ENCODE assay signal across 14 mouse cellular contexts in the genomic region with DNA sequence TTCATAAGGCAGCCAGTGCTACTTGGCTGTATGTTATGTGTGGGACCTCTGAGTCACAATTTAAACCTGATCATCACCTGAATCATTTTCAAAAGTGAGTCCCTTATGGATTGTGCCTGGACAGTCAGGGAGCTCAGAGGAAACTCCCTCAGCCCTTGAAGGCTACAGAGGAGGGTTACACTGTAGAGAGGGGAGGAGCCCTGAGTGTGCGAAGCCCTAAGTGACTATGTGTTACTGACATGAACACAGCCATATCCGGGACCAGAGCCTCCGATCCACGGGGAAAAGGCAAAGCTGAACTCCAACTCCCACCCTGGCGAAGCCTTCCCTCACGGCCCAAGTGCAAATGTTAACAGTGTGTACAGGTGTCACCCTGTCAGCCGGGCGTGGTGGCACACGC.
"Had no signal": no experiment of that assay in that cellular context is flagged by ENCODE, and none has a peak within 500 bp of the region (broad histone marks: within the 10 kb centered on the region; RNA-seq: fewer than 3 reads in every experiment).

No protein-coding gene starts in this region.

- H3K36me3 ChIP-seq: limb, embryonic 13.5 days had no signal

- ATAC-seq: intestine, embryonic 16.5 days; liver, postnatal 0 days had no signal

- H3K4me3 ChIP-seq: limb, embryonic 13.5 days had no signal

- DNase-seq: kidney, adult 2 months; kidney, postnatal 14 days; kidney, postnatal 4 days; left cerebral cortex, postnatal 4 days; liver; liver, postnatal 0 days; lung, postnatal 4 days; midbrain, embryonic 14.5 days; thymus, adult 18-20 months; thymus, postnatal 36 days had no signal

- H3K4me2 ChIP-seq: limb, embryonic 13.5 days; midbrain, embryonic 11.5 days had no signal

- H3K27ac ChIP-seq: limb, embryonic 13.5 days; liver, embryonic 14.5 days had no signal

- H3K9me3 ChIP-seq: limb, embryonic 13.5 days had no signal

- H3K9ac ChIP-seq: limb, embryonic 13.5 days; liver, embryonic 14.5 days; liver, postnatal 0 days had no signal
